Mouse (Mus musculus): Measurements from ENCODE around the gene Gm36176.

The Gm36176 gene

DNA sequence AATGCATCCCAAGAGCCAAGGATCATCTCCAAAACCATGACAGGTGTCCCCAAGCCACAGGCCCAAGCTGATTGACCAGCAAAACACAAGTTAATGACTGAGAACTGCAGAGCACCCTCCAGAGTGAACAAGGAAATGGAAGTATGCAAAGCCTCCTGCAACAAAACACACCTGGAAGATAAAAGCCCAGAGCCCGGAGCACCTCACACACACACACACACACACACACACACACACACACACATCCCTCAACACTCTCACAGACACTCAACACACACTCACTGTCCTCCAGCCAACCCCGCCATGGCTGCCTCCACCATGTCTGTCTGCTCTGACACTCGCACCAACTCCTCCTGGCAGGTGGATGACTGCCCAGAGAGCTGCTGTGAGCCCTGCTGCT is at the start of gene Gm36176:
Gene Gm36176 (plus strand): TSS at position 301 of the 400 bp plus-strand sequence.
- DNase-seq = no peak

DNA sequence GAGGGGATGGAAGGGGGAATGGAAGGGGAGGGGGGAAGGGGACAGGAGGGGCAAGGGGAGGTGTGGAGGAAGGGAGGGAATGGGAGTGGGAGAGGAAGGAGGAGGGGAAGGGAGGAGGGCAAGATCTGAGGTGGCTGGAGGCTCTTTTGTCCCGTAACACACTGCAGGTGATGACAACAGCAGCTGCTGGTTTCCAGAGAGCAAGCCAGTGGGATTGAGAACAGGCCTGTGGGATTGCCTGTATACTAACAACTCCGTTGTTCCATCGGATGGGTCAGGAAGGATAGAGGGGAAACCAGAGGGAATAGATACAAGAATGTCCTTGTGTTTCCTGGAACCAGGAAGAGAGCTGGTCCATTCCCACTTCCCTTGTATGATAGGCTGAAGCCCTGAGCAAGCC is 48.9 kb upstream of the Gm36176 start:
- no peak for DNase-seq

DNA sequence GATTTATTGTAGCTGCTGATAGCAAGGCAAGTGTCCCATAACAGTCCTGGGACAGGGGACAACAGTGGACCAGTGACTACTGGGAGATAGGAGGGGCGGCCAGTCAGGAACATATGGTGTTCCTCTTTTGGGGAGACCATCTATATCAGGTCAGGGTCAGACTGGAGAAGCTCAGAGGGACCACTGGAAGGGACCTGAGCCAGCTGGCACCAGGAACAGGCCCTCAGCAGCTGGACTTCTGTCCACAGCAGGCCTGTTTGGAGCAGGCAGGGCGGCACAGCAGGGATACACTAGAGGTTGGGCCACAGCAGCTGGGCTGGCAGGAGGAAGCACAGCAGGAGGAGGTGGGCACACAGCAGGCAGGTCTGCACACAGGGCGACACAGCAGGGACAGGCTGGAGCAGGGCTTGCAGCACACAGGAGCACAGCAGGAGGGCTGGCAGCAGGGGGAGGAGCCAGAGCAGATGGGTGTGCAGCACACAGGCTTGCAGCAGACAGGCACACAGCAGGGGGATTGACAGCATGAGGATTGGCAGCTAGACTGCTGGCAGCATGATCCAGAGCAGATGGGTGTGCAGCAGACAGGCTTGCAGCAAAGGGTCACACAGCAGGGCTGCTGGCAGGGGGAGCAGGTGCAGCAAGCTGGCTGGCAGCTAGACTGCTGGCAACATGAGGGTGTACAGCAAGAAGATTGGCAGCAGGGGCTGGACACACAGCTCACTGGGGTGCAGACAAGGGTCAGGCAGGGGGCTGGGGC is 48.3 kb upstream of the Gm36176 start:
- peak in 1 of 2 experiments; percentile 19 for DNase-seq

DNA sequence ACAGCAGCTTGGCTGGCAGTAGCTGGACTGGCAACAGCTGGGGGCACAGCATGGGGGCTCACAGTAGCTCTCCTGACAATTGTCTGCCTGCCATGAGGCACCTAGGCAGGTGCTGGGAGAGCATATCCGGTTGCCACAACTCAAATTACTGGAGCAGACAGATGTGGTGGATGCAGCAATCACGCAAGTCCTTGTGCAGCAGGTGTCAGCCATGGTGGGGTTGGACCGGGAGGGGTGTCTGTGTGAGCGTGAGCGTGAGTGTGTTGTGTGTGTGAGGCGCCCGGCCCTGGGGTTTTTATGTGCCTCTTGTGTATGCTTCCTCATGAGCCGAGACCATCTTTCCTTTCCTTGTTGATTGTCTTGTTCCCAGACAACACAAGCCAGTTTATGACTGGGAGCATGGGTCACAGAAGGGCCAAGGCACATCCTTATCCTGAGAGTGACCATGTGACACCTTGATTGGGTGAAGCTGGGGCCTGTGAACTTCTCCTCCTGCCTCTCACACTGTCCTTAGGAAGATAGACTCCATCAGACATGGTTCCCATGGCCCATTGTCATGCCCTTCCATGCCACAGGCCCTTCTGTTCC is 47.6 kb upstream of the Gm36176 start, which contains the start of gene Gm19668:
Gene Gm19668 (minus strand): TSS at position 213 of the 588 bp plus-strand sequence.
- DNase-seq = no peak

DNA sequence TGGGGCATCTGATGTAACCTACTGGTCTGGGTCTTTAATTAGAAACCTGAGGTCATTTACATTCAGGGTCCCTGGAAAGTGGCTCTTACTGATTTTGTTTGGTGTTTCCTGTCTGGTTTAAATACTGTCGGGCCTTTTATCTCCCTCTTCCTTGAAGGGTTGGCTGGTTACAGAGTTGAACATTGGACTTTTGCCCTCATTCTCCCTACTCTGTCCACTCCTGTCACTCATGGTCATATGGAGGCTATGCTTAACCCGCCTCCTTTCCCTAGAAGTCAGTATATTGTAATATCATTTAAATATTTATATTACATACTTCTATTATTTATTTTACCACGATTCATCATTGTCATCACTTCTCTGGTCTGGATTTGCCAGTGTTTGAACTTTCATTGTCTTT is 42.5 kb upstream of the Gm36176 start:
- DNase-seq = no peak

DNA sequence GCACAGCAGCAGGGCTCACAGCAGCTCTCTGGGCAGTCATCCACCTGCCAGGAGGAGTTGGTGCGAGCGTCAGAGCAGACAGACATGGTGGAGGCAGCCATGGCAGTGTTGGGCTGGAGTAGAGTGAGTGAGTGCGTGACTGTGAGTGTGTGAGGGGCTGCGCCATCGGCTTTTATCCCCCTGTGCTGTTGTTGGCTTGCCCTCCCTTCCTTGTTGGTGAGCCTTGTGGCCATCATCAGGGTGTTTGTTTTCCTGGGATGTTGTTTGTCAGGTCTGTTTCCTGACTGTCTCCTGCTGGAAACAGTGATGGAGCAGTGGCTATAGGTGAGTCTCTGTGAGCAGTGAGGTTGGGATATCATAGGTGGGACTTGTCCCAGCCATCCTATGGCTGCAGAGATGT is 34.9 kb upstream of the Gm36176 start, which contains the start of gene Gm9507:
Gene Gm9507 (minus strand): TSS at position 101 of the 400 bp plus-strand sequence.
- no peak for DNase-seq

DNA sequence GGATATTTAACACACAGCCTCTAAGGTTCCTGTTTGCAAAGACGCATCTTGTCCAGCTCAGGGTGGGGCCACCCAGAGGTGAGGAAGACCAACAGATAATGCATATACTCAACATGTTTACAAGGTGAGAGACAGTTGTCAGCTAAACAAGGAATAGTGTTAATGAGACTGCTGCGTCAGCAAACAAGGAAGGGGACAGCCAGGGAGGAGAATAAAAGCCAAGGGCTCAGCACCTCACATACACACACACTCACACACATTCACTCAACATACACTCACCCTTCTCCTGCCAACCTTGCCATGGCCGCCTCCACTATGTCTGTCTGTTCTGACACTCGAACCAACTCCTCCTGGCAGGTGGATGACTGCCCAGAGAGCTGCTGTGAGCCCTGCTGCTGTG is 32.2 kb upstream of the Gm36176 start, which contains the start of gene Gm2696:
Gene Gm2696 (plus strand): TSS at position 301 of the 400 bp plus-strand sequence.
- no peak for DNase-seq

DNA sequence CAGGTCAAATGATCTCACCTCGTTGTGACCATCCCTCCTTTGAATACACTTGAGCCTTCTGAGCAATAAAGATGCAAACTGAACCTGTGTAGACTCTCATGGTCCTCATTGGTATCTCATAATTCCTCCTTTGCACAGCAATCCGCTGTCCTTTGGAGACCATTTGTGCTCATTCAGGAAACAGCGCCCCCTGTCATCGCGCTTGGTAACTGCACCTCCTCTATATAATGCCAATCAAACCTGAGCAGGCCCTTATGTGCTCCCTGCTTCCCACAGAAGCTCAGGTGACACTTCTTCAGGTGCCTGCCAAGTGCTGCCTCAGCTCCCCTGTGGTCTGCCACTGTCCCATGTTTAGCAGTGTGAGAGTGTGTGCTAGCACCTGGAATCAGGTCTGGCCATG is 31.1 kb upstream of the Gm36176 start:
- DNase-seq = peak in 1 of 2 experiments; percentile 17

DNA sequence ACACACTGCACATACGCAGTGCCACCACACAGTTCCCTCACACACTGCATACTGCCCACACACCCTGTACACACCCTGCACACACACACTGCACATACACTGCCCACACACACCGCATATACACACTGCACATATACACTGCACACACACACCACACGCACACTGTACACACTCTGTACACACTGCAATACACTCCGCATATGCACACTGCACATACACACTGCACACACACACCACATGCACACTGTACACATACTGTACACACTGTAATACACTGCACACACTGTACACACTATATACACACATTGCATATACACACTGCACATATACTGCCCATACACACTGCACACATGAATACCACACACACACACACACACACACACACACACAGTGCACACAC is 28.1 kb upstream of the Gm36176 start:
- DNase-seq = no peak

DNA sequence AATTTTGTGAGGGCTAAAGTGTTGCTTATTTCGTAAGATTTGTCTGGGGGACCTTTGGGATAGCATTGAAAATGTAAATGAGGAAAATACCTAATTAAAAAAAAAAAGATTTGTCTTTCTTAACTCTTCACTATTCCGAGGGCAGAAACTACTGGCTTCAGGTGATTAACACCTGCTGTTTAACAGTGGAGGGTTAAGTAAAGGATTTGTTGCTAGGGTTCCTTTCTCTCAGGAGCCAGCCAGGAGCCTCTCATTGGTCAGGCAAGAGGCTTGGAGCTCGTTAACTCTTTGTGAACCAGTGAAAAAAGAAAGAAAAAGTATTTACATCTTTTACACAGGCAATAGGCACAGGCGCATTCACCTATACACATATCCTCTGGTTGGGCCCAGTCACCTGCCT is 27.4 kb upstream of the Gm36176 start:
- no peak for DNase-seq

DNA sequence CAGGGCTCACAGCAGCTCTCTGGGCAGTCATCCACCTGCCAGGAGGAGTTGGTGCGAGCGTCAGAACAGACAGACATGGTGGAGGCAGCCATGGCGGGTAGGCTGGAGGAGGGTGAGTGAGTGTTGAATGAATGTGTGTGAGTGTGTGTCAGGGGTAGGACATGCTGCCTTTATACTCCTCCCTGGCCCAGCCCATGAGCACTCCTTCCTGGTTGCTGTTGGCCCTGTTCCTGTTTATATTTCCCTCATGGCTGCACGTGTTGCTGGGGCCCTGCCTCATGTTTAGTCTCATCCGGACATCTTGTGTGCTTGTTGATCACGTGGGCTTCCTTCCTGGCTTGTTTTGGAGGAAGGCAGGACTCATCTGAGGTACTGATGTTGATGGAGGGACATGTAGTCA is 19.7 kb upstream of the Gm36176 start, which contains the start of gene Krtap10-4:
Gene Krtap10-4 (minus strand): TSS at position 145 of the 400 bp plus-strand sequence.
- no peak for DNase-seq

DNA sequence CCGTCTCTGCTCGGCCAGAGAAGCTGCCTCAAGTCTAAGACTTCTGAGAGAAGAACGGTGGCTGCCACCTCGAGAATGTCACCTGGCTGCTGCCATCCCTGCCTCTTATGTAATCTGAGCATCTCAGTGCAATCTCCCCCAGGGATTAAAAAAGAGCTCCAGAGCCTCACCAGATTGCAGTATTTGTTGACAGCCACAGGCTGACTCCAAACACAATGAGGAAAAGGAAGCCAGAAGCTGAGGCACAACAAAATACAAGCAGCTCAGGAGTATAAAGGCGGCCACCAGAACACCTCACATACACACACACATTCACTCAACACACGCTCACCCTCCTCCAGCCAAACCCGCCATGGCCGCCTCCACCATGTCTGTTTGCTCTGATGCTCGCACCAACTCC is 11.0 kb upstream of the Gm36176 start, which contains the start of gene Krtap10-10:
Gene Krtap10-10 (plus strand): TSS at position 301 of the 400 bp plus-strand sequence.
- DNase-seq = no peak

DNA sequence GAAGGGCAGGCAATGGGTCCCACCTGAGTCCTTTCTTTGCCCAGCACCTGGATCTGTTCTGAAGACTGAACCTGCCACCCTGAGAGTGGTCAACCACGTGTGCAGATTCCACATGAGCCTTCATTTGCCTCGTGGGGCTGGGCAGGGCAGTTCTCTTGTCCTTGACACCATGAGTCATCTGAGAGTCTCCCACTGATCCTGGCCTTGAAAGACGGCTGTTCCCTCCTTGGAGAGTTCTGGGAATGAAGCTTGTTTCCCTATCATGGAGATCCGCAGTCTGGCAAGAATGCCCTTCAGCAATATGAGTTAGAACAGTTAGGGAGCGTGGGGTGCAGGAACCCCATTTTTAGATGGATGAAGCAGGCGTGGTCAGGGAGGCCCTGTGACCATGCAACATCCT is 7.6 kb upstream of the Gm36176 start:
- no peak for DNase-seq

DNA sequence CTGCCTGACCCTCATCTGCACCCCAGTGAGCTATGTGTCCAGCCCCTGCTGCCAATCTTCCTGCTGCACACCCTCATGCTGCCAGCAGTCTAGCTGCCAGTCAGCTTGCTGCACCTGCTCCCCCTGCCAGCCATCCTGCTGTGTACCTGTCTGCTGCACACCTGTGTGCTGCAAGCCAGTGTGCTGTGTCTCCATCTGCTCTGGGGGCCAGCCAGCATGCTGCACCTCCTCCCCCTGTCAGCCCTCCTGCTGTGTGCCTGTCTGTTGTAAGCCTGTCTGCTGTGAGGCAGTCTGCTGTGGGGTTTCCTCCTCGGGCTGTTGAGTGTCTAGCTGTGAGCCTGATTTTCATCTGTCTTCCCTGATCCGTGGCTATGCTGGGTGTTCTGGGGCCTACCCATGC is 358 bp downstream of the Gm36176 start:
- peak; percentile 34 to 59 for DNase-seq

DNA sequence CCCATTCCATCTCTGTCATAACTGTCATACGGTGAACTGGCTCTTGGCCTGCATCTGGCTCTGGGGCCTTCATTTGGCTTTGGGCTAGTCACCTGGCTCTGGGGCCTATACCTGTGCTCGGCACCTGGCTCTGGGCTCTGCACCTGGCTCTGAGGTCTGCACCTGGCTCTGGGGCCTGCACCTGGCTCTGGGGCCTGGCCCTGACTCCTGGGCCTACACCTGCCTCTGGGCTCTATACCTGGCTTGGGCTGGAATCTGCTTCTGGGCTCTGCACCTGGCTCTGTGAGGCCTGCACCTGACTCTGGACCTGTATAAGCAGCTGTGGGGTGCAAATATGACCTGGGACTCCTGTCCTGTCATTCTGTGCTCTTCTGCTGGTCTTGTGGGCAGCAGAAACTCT is 935 bp downstream of the Gm36176 start:
- DNase-seq = no peak

DNA sequence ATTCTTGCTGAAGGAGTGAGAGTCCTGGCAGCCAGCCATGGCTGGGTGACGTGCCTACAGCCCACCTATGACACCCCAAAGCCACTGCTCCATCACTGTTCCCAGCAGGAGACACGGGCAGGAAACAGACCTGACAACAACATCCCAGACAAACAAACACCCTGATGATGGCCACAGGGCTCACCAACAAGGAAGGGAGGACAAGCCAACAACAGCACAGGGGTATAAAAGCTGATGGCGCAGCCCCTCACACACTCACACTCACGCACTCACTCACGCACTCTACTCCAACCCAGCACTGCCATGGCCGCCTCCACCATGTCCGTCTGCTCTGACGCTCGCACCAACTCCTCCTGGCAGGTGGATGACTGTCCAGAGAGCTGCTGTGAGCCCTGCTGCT is 6.0 kb downstream of the Gm36176 start, which contains the start of gene Gm10318:
Gene Gm10318 (plus strand): TSS at position 301 of the 400 bp plus-strand sequence.
- DNase-seq = no peak

DNA sequence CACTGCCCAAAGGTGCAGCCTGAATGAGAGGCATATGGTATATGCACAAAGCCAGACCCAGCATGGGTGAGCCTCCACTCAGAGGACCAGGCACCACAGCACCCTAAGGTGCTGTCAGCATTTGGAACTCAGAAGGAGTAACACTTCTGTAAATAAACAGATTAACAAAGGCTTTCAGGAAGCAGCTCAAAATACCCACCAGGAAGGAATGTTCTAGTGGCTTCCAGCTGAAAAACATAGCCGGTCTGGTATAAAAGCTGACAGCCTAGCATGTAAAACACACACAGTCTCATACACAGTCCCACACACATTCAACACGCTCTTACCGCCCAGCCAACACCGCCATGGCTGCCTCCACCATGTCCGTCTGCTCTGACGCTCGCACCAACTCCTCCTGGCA is 15.1 kb downstream of the Gm36176 start, which contains the start of gene Gm3285:
Gene Gm3285 (plus strand): TSS at position 301 of the 400 bp plus-strand sequence.
- DNase-seq = no peak

DNA sequence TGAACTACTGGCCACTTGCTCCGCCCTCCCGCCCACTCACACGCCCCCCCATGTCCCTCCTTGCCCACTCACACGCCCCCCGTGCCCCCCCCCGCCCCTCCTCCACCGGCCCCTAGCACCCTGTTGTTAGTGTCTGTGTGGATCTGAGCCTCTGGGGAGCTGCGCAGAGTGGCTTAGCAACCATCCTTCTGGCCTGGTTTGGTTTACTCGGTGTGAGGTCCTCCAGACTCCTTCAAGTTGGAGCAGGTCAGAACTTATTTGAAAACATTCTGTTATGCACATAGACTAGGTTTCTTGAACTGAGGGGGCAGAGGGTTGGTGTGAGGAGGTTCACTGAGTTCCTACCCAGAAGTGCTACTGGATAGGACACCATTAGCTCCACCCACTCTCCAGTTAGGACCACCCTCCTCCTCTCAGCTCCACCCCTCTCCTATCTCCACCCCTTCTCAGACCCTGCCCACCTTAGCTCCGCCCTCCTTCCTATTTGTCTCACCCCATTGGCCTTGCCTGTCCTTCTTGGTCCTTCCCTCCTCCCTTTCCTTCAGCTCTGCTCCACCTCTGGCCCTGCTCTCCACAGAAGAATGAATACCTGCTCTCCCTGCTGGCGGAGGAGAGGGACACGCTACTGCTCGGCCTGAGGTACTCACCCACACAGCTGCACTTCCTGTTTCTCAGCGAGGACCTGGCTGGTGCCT is 17.6 kb downstream of the Gm36176 start:
- DNase-seq = peak; percentile 19

DNA sequence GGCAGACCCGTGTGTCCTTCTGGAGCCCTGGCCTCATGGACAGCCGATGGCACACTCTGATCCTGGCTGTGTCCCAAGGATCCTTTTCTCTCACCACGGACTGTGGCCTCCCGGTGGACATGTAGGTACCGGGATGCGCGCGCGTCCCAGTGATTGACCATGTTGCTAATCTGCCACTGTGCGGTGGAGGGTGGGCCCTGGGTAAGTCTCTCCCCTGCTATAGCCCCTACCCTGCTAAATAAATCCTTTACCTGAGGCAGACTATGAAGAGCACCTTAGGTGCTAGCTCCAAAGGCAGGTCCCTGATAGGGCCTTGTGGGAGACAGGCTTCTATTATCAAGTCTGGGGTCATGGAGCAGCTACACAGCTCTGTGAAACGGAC is 18.1 kb downstream of the Gm36176 start:
- peak in 1 of 2 experiments; percentile 30 for DNase-seq

DNA sequence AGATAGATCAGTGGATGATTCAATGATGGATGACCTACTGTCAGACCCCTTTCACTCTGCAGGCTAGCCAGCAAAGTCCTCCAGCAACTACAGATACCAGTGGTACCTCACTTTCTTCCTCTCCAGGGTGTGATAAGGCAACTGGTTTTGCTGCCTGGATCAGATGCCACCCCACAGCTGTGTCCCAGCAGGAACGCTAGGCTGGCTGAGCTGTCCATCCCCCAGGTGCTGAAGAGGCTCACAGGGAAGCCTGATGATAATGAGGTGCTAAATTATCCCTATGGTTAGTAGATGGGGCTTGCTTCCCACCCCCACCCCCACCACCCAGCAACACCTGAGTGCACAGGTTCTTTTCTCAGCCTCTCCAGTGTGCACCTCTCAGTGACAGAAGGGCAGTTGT is 20.9 kb downstream of the Gm36176 start:
- no peak for DNase-seq

DNA sequence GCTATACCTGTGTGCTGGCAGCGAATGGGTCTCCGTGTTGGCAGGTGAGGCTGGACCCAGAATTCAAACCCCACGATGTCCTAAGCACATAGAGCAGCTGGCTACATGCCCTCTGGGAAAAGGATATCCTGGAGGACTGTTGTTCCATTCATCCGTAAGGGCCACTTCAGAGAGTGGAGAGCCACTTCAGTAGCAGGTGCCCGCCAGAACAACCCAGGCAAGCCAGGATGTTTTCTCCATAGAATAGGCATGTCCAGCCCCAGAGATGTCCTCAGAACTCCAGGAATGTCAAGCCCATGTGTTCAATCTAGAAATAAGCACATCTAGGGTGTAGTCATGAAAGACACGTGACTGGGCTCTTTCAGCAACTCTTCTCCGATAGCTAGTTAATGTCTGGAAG is 23.0 kb downstream of the Gm36176 start:
- DNase-seq = no peak

DNA sequence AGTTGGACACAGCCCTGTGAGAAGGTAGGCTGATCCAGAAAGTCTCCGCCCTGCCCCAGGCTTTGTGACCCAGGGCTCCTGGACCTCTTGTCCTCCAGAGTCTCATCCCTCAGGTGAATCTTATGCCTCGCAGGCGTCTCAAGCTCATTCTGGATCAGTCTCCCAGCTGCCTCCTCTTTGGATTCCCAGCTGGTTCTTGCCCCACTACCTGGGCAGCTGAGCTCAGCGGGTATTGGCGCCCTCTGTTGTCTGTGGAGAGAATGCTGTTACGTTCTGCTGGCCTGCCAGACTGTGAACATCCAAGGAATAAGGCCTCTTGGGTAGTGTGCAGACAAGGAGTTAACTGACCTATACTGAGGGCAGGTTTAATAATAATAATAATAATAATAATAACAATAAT is 32.4 kb downstream of the Gm36176 start:
- DNase-seq = peak in 1 of 2 experiments; percentile 45

DNA sequence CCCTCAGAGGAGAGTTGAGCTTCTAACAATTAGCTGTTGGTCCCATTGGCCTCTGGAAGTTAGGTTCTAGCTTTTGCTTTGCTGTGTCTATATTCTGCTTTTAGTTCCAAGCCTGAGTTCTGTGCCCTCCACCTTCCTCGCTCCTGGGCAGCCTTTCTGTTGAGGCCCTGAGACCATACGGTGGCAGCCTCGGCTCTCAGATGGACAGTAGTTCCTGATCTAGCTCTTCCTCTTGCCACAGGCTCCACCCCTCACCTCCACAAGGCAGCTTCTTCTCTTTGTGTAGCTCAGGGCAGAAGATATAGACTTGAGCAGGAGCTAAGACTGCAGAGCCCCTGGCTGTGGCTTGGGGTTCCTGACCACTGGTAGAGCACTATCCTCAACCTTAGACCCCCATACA is 33.7 kb downstream of the Gm36176 start:
- no peak for DNase-seq

All from cerebellum, postnatal 25 days (tissue).